27 mouse cellular contexts compared by ENCODE assay signal in the genomic region with DNA sequence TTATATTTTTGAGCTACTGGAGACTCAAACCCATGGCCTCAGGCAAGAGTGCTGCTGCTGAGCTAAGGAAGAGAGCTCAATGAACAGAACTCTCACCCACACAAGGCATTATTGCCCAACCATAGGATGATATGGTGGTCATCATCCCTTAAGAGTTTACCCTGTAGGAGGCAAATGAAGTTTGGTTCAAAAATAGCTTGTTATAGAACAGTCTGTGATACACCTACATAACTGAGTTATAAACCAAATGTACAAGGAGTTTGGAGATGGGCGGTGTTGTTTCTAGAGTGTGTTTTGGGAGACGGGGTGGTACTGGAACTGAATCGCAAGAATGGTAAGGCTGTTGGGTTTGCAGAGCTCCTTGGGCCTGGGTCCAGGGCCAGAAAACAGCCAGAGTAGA. TPM values are rescaled to one million over a fixed set of nuclear protein-coding genes. Genes with fewer than 3 reads are reported as not detected.
DNase-seq lines count a peak whose midpoint lies in the region; ATAC-seq and TF ChIP-seq lines count a peak whose summit lies in the region.
"Had no signal": no experiment of that assay in that cellular context is flagged by ENCODE, and none has a peak within 500 bp of the region (broad histone marks: within the 10 kb centered on the region; RNA-seq: fewer than 3 reads in every experiment).

No protein-coding gene starts in this region.

- peak; percentile 79; the same call in 1 of the 2 replicates for ATAC-seq in frontal cortex, adult (ENCODE audit: low TSS enrichment)
- ATAC-seq: activated CD4-positive, CD25-positive, alpha-beta regulatory T cell, adult 4 months; CD4-positive, CD25-positive, alpha-beta regulatory T cell, adult 4 months; Patski had no signal

- no peak for TF ChIP-seq CTCF in left cerebral cortex, adult 2 months (IDR thresholded peaks at IDR 0.05)
- TF ChIP-seq CTCF in cortical plate, adult 2 months (IDR thresholded peaks at IDR 0.05; ENCODE audit: extremely low read depth, insufficient read depth, low read length) = no peak

- intact Hi-C loops in left cerebral cortex, adult 2 months (cut with DNase I) = no loop called here
- intact Hi-C loops in heart, postnatal 14 days (cut with DNase I) = no loop called here

- peak overlapping the region; percentile 19; the same call in 1 of the 2 replicates for H3K27ac ChIP-seq in left cerebral cortex, adult 2 months
- H3K27ac ChIP-seq in cortical plate, adult 2 months (ENCODE audit: insufficient read depth, low read length) = 0 out of 2 replicates have a peak overlapping the region, but pooled peaks have one; percentile 35

- no peak for TF ChIP-seq POLR2A in cortical plate, adult 2 months (IDR thresholded peaks at IDR 0.05; ENCODE audit: extremely low read depth, insufficient read depth, low read length)

- no peak overlapping the region for H3K4me3 ChIP-seq in left cerebral cortex, adult 2 months
- no peak overlapping the region for H3K4me3 ChIP-seq in cortical plate, adult 2 months (ENCODE audit: insufficient read depth, low read length)

- no peaks in the 10 kb centered on the region; the same call in 1 of the 2 replicates for H3K4me1 ChIP-seq in cortical plate, adult 2 months (ENCODE audit: control insufficient read depth, insufficient read depth, low read length)

- DNase-seq in frontal cortex, postnatal 14 days (ENCODE audit: low spot score in 2 of 2) = no peak
- DNase-seq in left cerebral cortex, adult 2 months (ENCODE audit: extremely low spot score in 1 of 2, low spot score in 2 of 2) = no peak
- no peak for DNase-seq in left cerebral cortex, adult 11 months (ENCODE audit: low spot score)
- DNase-seq in right cerebral cortex, adult 18-20 months = peak; percentile 40
- DNase-seq in right cerebral cortex, postnatal 25 days = no peak
- DNase-seq in heart, postnatal 14 days = no peak
- DNase-seq: adrenal gland, adult 2 months; adrenal gland, adult 8-10 months; adrenal gland, postnatal 10 days; adrenal gland, postnatal 14 days; adrenal gland, postnatal 25 days; adrenal gland, postnatal 36 days; B cell, adult 2 months; cerebellum, adult 11 months; cerebellum, adult 11-12 months had no signal

RNA-seq across cellular contexts. Expression of gene Cad, which starts 15.2 kb away (rescaled TPM):
- 10 to 100 TPM; 23.4 to 27.6 TPM for total RNA-seq in left cerebral cortex, adult 2 months (2021)
- polyA plus RNA-seq in cortical plate, adult 2 months (2012; rRNA removed) = 13.4 and 14.1 TPM in 2 replicates
- total RNA-seq in heart, postnatal 14 days (2021) = 10 to 100 TPM; 13.5 to 14.8 TPM

RNA-seq across cellular contexts. Expression of gene Slc5a6, which starts 21.1 kb away (rescaled TPM):
- total RNA-seq in left cerebral cortex, adult 2 months (2021) = 10 to 100 TPM; 16.7 to 19.3 TPM
- 32.5 and 34.9 TPM in 2 replicates for polyA plus RNA-seq in cortical plate, adult 2 months (2012; rRNA removed)
- total RNA-seq in heart, postnatal 14 days (2021) = 1 to 10 TPM; 6.6 to 7.6 TPM

RNA-seq across cellular contexts. Expression of gene Atraid, which starts 21.7 kb away (rescaled TPM):
- 10 to 100 TPM; 67.1 to 68.9 TPM for total RNA-seq in left cerebral cortex, adult 2 months (2021)
- polyA plus RNA-seq in cortical plate, adult 2 months (2012; rRNA removed) = 186 and 189 TPM in 2 replicates
- 10 to 100 TPM; 51.4 to 51.8 TPM for total RNA-seq in heart, postnatal 14 days (2021)

RNA-seq across cellular contexts. Expression of gene Dnajc5g, which starts 36.3 kb away (rescaled TPM):
- not detected for total RNA-seq in left cerebral cortex, adult 2 months (2021)
- not detected in 2 replicates for polyA plus RNA-seq in cortical plate, adult 2 months (2012; rRNA removed)
- not detected for total RNA-seq in heart, postnatal 14 days (2021)
- total RNA-seq: adrenal gland, adult 18-20 months; adrenal gland, adult 2 months; adrenal gland, adult 8-10 months; adrenal gland, postnatal 10 days; adrenal gland, postnatal 14 days; adrenal gland, postnatal 25 days; adrenal gland, postnatal 36 days; adrenal gland, postnatal 4 days; CH12.LX; G1E; MEL had no signal
- polyA plus RNA-seq: adrenal gland, adult 2 months; brain, embryonic 14.5 days; C2C12; CD4-positive, CD25-positive, alpha-beta regulatory T cell, adult 4 months; G1E; Patski had no signal

RNA-seq across cellular contexts. Expression of gene Slc30a3, which starts 38.2 kb away (rescaled TPM):
- total RNA-seq in left cerebral cortex, adult 2 months (2021) = 100 to 1,000 TPM; 162 to 184 TPM
- 185 and 189 TPM in 2 replicates for polyA plus RNA-seq in cortical plate, adult 2 months (2012; rRNA removed)
- under 1 TPM in 1 of 2 experiments, not detected in 1; 0.27 TPM for total RNA-seq in heart, postnatal 14 days (2021)
- total RNA-seq: adrenal gland, adult 18-20 months; adrenal gland, adult 2 months; adrenal gland, postnatal 25 days; adrenal gland, postnatal 36 days; CH12.LX; MEL had no signal
- polyA plus RNA-seq: activated CD4-positive, CD25-positive, alpha-beta regulatory T cell, adult 4 months; adrenal gland, adult 2 months; CD4-positive, CD25-positive, alpha-beta regulatory T cell, adult 4 months; G1E had no signal
